Mouse (Mus musculus): ENCODE measurements around the gene Acbd6. TPM values are rescaled to one million over a fixed set of nuclear protein-coding genes. Genes with fewer than 3 reads are reported as not detected.

Acbd6 gene
- polyA plus RNA-seq (2012; ENCODE audit: insufficient read depth, insufficient read length, missing spikeins) = 67.7 and 68.3 TPM in 2 replicates

DNA sequence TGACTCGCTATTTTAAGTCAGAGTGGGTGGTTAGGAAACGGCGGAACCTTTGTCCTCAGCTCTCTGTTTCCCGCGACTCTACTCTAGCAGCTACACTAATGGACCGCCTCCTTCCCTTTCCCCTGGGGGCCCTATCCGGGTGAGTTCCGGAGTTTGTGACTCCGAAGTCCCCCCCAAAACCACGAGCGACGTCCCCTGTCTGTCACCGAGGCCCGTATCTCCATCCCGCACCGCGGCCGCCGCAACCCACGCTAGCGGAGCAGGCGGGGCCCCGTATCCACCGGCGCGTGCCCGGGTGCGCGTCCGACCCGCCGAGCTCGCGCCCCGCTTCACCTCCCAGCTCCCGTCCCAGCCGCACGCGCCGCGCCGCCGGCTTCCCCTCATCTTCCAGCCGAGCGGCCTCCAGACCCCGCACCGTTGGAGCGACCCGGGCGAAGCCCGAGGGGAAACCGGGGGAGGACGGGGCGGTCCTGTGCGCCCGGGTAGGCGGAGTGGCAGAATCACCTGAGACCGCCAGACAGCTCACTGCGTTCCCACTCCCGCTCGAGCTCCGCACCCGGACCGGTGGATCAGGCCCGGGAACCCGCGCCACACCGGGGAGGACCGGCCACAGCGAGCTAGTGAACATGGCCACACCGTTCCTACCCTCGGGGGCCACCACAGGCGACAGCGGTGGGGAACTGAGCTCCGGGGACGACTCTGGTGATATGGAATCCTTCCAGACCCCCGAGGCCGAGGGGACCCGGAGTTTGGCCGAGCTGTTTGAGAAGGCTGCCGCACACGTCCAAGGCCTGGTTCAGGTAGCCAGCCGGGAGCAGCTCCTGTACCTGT lies at the start of gene Acbd6:
Gene Acbd6, plus strand, starts transcription at position 109 of the 831 bp plus-strand sequence.
- H3K4me3 ChIP-seq (ENCODE audit: insufficient read depth, low read depth, low read length) = peak within 1 kb of the TSS; percentile 97
- H3K27ac ChIP-seq (replicated peaks; ENCODE audit: low read depth, low read length) = peak within 1 kb of the TSS; percentile 69
- H3K4me1 ChIP-seq (ENCODE audit: control insufficient read depth, insufficient read depth, insufficient read length, low read length) = peaks cover 9% of the 10 kb centered on the region; the same call in 1 of the 2 replicates

DNA sequence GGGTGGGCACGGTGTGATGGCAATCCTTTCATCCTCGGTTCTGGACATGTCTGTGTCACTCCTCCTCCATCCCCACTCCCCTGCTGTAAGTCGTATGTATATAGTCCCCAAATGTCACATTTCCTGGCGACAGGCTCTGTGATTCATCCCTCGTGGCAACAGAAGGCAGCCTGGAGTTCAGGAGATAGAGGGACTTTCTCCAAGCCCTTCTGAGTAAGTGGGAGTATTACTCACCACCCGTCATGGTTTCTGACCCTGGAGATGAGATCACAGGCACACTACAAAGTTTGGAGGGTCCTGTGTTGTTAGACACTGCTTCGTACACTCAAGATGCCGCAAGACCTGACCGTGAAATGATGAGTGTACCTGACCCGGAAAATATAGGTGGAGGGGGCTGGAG lies 47.7 kb upstream of the Acbd6 start:
- H3K4me1 ChIP-seq (ENCODE audit: control insufficient read depth, insufficient read depth, insufficient read length, low read length) = no peaks in the 10 kb centered on the region
- H3K4me3 ChIP-seq (ENCODE audit: insufficient read depth, low read depth, low read length) = no peak overlapping the region
- no peak overlapping the region for H3K27ac ChIP-seq (replicated peaks; ENCODE audit: low read depth, low read length)

- Histone ChIP-seq H3K4me1 (ENCODE audit: control insufficient read depth, insufficient read depth, insufficient read length, low read length) (no peaks in the 10 kb centered on the region), H3K4me3 (ENCODE audit: insufficient read depth, low read depth, low read length) (no peak overlapping the region), H3K27ac (replicated peaks; ENCODE audit: low read depth, low read length) (no peak overlapping the region)
Measured at GRCm38 (mm10) chr1:155515866-155516265, 42.1 kb upstream of the Acbd6 start.

GRCm38 (mm10) chr1:155516594-155516993 lies 41.3 kb upstream of the Acbd6 start:
- Histone ChIP-seq H3K4me3 (ENCODE audit: insufficient read depth, low read depth, low read length) (no peak overlapping the region), H3K4me1 (ENCODE audit: control insufficient read depth, insufficient read depth, insufficient read length, low read length) (no peaks in the 10 kb centered on the region), H3K27ac (replicated peaks; ENCODE audit: low read depth, low read length) (no peak overlapping the region)

- Histone ChIP-seq H3K4me1 (ENCODE audit: control insufficient read depth, insufficient read depth, insufficient read length, low read length) (no peaks in the 10 kb centered on the region), H3K27ac (replicated peaks; ENCODE audit: low read depth, low read length) (no peak overlapping the region), H3K4me3 (ENCODE audit: insufficient read depth, low read depth, low read length) (no peak overlapping the region)
Measured at GRCm38 (mm10) chr1:155517060-155517459, 40.9 kb upstream of the Acbd6 start.

- no peak overlapping the region for H3K27ac ChIP-seq (replicated peaks; ENCODE audit: low read depth, low read length)
- no peaks in the 10 kb centered on the region for H3K4me1 ChIP-seq (ENCODE audit: control insufficient read depth, insufficient read depth, insufficient read length, low read length)
- no peak overlapping the region for H3K4me3 ChIP-seq (ENCODE audit: insufficient read depth, low read depth, low read length)
Measured at GRCm38 (mm10) chr1:155520285-155520684, 37.6 kb upstream of the Acbd6 start.

- Histone ChIP-seq H3K4me3 (ENCODE audit: insufficient read depth, low read depth, low read length) (no peak overlapping the region), H3K27ac (replicated peaks; ENCODE audit: low read depth, low read length) (no peak overlapping the region), H3K4me1 (ENCODE audit: control insufficient read depth, insufficient read depth, insufficient read length, low read length) (no peaks in the 10 kb centered on the region)
Measured at GRCm38 (mm10) chr1:155522493-155522892, 35.4 kb upstream of the Acbd6 start.

GRCm38 (mm10) chr1:155526176-155526575 lies 31.7 kb upstream of the Acbd6 start:
- Histone ChIP-seq H3K27ac (replicated peaks; ENCODE audit: low read depth, low read length) (no peak overlapping the region), H3K4me1 (ENCODE audit: control insufficient read depth, insufficient read depth, insufficient read length, low read length) (no peaks in the 10 kb centered on the region), H3K4me3 (ENCODE audit: insufficient read depth, low read depth, low read length) (no peak overlapping the region)

- H3K4me3 ChIP-seq (ENCODE audit: insufficient read depth, low read depth, low read length) = no peak overlapping the region
- no peak overlapping the region for H3K27ac ChIP-seq (replicated peaks; ENCODE audit: low read depth, low read length)
- no peaks in the 10 kb centered on the region for H3K4me1 ChIP-seq (ENCODE audit: control insufficient read depth, insufficient read depth, insufficient read length, low read length)
Measured at GRCm38 (mm10) chr1:155527027-155527786, 30.7 kb upstream of the Acbd6 start.

DNA sequence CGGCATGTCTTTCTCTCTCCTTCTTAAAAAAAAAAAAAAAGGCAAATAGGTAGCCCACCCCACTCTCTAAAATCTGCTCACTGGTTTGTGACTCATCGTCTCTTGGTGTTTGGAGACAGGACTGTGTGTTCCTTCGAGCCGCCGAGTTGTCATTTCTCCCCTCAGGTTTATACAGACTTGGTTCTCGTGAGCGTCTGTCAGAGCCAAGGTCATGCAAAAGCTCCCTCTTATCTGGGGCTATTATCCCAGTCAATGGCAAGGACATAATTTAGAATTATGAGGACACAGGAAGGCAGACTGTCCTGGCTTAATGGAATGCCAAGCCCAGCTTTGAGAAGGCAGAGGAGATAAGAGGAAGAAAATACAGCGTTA lies 30.1 kb upstream of the Acbd6 start:
- Histone ChIP-seq H3K27ac (replicated peaks; ENCODE audit: low read depth, low read length) (no peak overlapping the region), H3K4me1 (ENCODE audit: control insufficient read depth, insufficient read depth, insufficient read length, low read length) (no peaks in the 10 kb centered on the region), H3K4me3 (ENCODE audit: insufficient read depth, low read depth, low read length) (no peak overlapping the region)

GRCm38 (mm10) chr1:155528405-155529119 lies 29.4 kb upstream of the Acbd6 start:
- no peak overlapping the region for H3K4me3 ChIP-seq (ENCODE audit: insufficient read depth, low read depth, low read length)
- H3K27ac ChIP-seq (replicated peaks; ENCODE audit: low read depth, low read length) = no peak overlapping the region
- H3K4me1 ChIP-seq (ENCODE audit: control insufficient read depth, insufficient read depth, insufficient read length, low read length) = no peaks in the 10 kb centered on the region

DNA sequence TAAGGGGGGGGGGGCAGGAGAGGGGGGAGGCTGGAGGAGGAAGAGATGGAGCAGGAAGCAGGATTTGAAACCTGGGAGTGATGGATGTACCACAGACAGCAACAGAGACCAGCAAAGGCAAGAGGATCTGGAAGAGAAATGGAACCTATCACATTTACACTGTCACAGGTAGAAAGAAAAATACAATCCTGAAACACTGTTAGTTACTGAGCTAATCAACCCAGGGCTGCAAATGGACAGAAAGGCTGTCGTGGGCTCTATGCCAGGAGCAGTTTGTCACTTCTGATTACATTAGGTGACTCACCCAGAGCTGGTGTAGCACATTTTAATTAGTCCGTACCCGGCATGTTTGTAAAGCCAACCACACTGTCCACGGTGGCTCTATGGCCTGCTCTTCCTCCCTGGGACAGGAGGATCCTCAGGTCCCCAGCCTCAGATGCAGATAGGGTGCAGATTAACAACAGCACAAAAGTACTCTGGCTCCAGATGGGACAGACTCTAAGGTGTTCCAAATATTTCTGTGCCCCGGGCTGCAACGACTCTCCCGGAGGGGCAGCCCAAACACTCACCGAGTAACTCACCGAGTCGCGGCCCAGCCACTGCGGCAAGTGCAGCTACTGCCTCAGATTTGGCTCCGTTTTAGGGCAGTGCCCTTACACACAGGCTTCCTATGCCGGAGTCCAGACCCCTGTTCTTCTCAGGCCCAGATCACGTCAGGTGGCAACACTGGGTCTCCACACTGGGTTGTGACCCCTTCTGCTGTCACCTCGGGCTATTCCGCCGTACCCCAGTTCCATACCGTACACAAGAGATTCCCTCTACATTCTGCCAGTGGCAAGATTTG lies 28.6 kb upstream of the Acbd6 start:
- Histone ChIP-seq H3K4me3 (ENCODE audit: insufficient read depth, low read depth, low read length) (no peak overlapping the region), H3K4me1 (ENCODE audit: control insufficient read depth, insufficient read depth, insufficient read length, low read length) (no peaks in the 10 kb centered on the region), H3K27ac (replicated peaks; ENCODE audit: low read depth, low read length) (no peak overlapping the region)

DNA sequence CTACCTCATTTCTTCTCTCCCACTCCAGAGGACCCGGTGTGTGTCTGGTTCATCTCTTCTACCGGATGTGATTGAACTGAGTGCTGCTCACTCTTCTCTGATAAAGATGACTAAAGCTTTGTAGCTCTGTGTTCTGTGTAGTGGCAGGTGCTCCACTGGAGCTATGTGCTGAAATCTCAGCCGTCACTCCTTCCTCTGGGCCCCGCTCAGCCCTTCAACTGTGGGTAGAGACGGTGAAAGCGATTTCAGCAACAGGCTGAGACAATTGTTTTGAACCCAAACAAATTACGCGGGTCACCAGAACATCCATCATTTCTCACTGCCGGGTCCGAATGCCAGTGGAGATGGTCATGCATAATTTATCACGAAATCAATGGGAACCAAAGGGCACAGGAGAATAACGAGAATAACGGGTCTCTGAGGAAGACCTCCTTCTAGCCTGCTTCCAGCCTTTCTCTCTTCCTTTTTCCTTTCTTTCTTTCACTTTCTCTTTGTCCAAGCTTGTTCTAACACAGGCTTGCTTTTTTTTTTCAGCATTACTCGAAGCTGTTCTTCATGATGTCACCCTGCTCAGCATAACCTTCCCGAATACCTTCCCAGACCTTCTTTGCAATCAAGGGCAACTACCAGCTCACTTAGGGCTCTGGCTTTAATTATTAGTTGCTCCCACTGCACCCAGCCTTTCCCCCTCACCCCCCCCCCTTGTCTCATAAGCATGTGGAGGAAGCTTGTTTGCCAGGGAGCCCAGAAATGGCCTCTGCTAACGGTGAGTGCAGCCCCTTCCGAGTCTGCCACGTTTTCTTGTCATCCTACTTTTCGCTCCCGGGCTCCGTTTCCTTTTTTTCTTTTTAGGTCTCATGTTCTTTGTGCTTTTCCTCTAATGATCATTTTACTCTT lies 27.1 kb upstream of the Acbd6 start:
- H3K4me1 ChIP-seq (ENCODE audit: control insufficient read depth, insufficient read depth, insufficient read length, low read length) = no peaks in the 10 kb centered on the region
- peak overlapping the region; percentile 41 for H3K4me3 ChIP-seq (ENCODE audit: insufficient read depth, low read depth, low read length)
- no peak overlapping the region for H3K27ac ChIP-seq (replicated peaks; ENCODE audit: low read depth, low read length)

- Histone ChIP-seq H3K27ac (replicated peaks; ENCODE audit: low read depth, low read length) (no peak overlapping the region), H3K4me3 (ENCODE audit: insufficient read depth, low read depth, low read length) (no peak overlapping the region), H3K4me1 (ENCODE audit: control insufficient read depth, insufficient read depth, insufficient read length, low read length) (no peaks in the 10 kb centered on the region)
Measured at GRCm38 (mm10) chr1:155532396-155532795, 25.5 kb upstream of the Acbd6 start.

Data from brown adipose tissue, adult 24 weeks (tissue).